Mouse (Mus musculus) ovary, postnatal 14 days (tissue): ENCODE data around the gene Olfr699.
"Not testable (repeated sequence)": the region's sequence is repeated elsewhere in the genome, so short reads cannot be mapped to it uniquely, and the experiment has no call there.

Experiments used
- DNase-seq: peaks from one replicate; pipeline ENCODE4 v3.0.0; 2022; ENCODE audit warnings: low spot score

Gene Olfr699

GRCm38 (mm10) chr7:106793098-106793497 lies at the start of gene Olfr699:
TSS of gene Olfr699 (minus strand) at chr7:106793198.
- DNase-seq = no peak

GRCm38 (mm10) chr7:106833793-106834192 lies 40.8 kb upstream of the Olfr699 start, which contains the start of gene Olfr702:
TSS of gene Olfr702 (minus strand) at chr7:106833893.
- no peak for DNase-seq

- DNase-seq = no peak
These were observed 25.4 kb upstream of the Olfr699 start for GRCm38 (mm10) chr7:106818414-106818813.

GRCm38 (mm10) chr7:106815775-106816174 lies 22.8 kb upstream of the Olfr699 start:
- DNase-seq = no peak

GRCm38 (mm10) chr7:106813829-106814228 lies 20.8 kb upstream of the Olfr699 start, which contains the start of gene Olfr701:
TSS of gene Olfr701 (plus strand) at chr7:106814129.
- DNase-seq = no peak

- no peak for DNase-seq
These were observed 15.7 kb upstream of the Olfr699 start, which contains the start of gene Olfr700 for GRCm38 (mm10) chr7:106808734-106809133. TSS of gene Olfr700 (minus strand) at chr7:106808834.

GRCm38 (mm10) chr7:106788330-106788729 lies 4.7 kb downstream of the Olfr699 start:
- no peak for DNase-seq

- not testable (repeated sequence) for DNase-seq
These were observed 32.0 kb downstream of the Olfr699 start for GRCm38 (mm10) chr7:106761008-106761407.

- DNase-seq = no peak
These were observed 34.2 kb downstream of the Olfr699 start for GRCm38 (mm10) chr7:106758800-106759199.

- no peak for DNase-seq
These were observed 37.7 kb downstream of the Olfr699 start, which contains the start of gene Olfr698 for GRCm38 (mm10) chr7:106755297-106755696. TSS of gene Olfr698 (minus strand) at chr7:106755397.

- DNase-seq = no peak
These were observed 47.2 kb downstream of the Olfr699 start for GRCm38 (mm10) chr7:106745811-106746210.

GRCm38 (mm10) chr7:106742343-106742742 lies 50.7 kb downstream of the Olfr699 start, which contains the start of gene Olfr697:
TSS of gene Olfr697 (minus strand) at chr7:106742443.
- DNase-seq = no peak
